Mouse (Mus musculus) stomach, postnatal 0 days (tissue): ENCODE results near the gene Nat8f1.

ENCODE experiments used
- CTCF ChIP-seq: IDR thresholded peaks from 2 replicates; pipeline ENCODE4 v1.5.1; 2016; ENCODE audit warnings: antibody characterized with exemption, low read depth, mild to moderate bottlenecking, moderate library complexity
- EP300 ChIP-seq: optimal IDR thresholded peaks from 2 replicates; pipeline ENCODE3; 2016; ENCODE audit warnings: antibody characterized with exemption

DNA sequence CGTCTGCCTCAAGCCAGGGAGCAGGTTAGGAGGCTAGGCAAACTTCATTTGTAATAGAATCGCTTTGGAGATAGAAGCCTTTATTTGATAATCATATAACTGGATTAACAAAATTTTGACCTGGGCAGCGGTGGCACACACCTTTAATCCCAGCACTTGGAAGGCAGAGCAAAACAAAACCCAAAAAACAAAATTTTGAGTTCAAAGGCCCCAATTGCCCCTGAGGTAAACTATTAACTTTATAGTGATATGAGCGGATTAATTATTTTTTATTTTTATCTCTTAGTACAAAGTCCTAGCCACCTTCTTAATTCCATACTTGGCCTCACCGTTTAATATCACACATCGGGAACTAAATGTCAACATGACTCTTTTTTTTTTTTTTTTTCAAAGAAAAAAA lies 1.1 kb upstream of the Nat8f1 start:
- TF ChIP-seq EP300 (no peak), CTCF (no peak)
